Mouse (Mus musculus): Measurements from ENCODE around the gene Fbxl5.

Fbxl5 gene

DNA sequence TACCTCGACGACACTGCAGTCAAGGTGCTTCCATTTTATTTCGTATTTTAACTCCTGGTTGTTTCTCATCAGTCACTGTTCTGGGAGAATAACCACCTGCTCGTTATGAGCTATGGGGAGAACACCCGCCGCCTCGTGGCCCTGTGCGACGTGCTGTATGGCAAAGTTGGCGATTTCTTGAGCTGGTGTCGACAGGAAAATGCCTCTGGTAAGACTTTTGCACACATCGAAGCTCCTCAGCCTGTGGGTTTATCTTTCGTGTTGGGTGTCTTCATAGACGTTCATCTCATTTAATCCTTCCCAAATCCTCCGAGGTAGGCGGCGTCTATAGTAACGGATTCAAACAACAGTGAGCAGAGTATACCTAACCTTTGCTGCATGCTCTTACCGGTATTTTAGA lies at the start of gene Fbxl5:
Gene Fbxl5, minus strand, starts transcription at position 101 of the 400 bp plus-strand sequence.
- CTCF ChIA-PET: interaction anchor here (0.9 kb wide), 1 partner anchor 70 kb away, joined by 4 read pairs; no protein-coding TSS in a partner anchor

GRCm38 (mm10) chr5:43868711-43869600 lies 47.5 kb upstream of the Fbxl5 start:
- CTCF ChIA-PET: interaction anchor here (0.7 kb wide), 2 partner anchors 9 to 13 kb away, joined by 3 to 7 read pairs; no protein-coding TSS in a partner anchor

- CTCF ChIA-PET: no interaction called here
Observed at GRCm38 (mm10) chr5:43868253-43868652, 46.8 kb upstream of the Fbxl5 start, which contains the start of gene Cd38. Gene Cd38, plus strand, starts transcription at chr5:43868553.

- CTCF ChIA-PET: no interaction called here
Observed at GRCm38 (mm10) chr5:43865316-43865715, 43.9 kb upstream of the Fbxl5 start.

DNA sequence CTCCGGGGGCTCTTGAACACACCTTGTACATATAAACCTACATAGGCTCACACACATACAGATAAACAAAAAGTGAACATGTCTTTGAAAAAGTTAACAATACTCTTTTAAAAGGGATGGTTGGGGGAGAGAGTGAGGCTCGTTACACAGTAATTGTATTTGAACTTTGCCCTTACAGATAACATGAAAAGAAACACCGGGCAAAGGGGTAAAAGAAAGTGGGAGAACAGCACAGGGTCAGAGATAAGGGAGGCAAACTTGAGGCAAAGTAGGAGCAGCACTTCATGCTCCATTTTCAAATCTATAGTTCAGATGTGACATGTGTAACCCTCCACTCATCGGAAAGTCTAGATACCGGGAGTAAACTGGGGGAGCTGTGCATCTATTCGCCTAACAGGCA lies 42.2 kb upstream of the Fbxl5 start:
- CTCF ChIA-PET: no interaction called here

- CTCF ChIA-PET: no interaction called here
Observed at GRCm38 (mm10) chr5:43860670-43861431, 39.4 kb upstream of the Fbxl5 start.

- CTCF ChIA-PET: interaction anchor here (1.0 kb wide), 1 partner anchor 33 kb away, joined by 3 read pairs; no protein-coding TSS in a partner anchor
Observed at GRCm38 (mm10) chr5:43860096-43860495, 38.7 kb upstream of the Fbxl5 start.

DNA sequence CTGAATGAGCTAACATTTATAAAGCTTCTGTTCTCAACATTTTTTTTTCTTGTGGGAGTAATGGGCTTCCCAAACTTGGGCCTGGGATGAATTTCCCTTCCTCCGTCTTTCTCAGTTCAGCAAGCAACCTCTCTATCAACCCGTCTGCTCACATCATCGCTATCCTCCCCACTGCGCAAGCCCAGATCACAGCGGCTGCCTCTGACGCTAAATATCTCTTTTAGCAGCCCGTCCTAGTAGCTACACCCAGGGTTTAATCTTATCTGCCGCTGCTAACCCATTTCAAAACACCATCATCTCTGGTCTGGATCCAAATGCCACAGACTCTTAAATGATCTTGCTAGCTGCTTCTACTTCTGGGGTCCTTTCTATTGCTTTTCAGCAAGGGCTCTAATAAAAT lies 38.2 kb upstream of the Fbxl5 start:
- CTCF ChIA-PET: interaction anchor here (1.0 kb wide), 1 partner anchor 33 kb away, joined by 3 read pairs; no protein-coding TSS in a partner anchor

DNA sequence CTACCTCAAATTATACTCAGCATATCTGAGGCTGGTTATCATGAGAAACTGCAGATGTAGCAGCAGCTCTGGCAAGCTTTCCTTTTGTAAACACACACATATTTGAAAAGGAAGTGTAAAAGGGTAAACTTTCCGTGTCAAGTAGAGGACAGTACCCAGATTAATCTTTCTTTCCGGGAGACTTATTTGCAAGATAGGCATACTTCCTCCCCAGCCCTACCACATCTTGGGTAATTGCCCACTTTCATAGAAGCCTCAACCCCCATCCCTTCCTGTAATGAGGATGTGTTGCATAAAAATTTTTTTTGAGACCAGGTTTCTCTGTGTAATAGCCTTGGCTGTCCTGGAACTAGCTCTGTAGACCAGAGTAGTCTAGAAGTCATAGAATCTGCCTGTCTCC lies 34.3 kb upstream of the Fbxl5 start:
- CTCF ChIA-PET: interaction anchor here (0.5 to 0.9 kb wide), 2 partner anchors 11 to 14 kb away, joined by 3 to 4 read pairs; no protein-coding TSS in a partner anchor

- CTCF ChIA-PET: interaction anchor here (0.6 kb wide), 1 partner anchor 364 kb away, joined by 4 read pairs; no protein-coding TSS in a partner anchor
Observed at GRCm38 (mm10) chr5:43853868-43854488, 32.5 kb upstream of the Fbxl5 start.

DNA sequence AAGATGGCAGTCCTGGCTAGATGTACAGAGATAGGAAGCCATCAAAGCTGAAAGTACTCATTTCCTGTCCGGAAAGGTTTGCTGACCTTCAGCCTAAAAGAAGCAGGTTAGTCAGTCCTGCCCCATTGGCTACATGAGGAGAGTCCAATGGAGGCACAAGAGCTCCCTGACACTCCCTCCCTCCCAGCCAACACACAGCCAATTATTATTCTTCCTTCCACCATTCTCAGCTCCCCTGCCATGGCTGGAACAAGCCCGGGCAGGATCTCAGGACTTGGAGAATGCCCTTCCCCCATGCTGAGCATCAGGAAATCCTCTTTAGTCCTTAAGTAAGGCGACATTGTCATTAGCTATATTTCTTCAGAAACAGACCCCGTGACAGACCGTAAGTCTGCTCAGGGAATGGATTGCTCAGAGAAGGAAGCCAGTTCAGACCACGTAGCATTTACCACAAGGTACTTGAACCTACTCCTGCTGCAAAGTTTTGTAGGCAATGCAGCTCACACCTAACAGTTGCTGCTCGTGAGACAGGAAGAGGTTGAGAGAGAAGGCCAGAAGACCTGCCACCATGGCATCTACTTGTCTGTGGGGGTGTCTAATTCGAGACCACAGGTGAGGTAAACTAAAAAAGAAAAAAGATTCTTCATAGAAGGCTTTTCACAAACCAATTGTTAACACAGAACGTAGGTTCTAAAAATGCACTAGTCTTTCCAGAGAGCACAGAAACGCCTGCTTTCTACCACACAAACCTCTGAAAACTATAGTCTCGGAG lies 31.8 kb upstream of the Fbxl5 start:
- CTCF ChIA-PET: interaction anchor here (0.7 to 1.0 kb wide), 2 partner anchors 10 to 119 kb away, joined by 3 read pairs; no protein-coding TSS in a partner anchor

DNA sequence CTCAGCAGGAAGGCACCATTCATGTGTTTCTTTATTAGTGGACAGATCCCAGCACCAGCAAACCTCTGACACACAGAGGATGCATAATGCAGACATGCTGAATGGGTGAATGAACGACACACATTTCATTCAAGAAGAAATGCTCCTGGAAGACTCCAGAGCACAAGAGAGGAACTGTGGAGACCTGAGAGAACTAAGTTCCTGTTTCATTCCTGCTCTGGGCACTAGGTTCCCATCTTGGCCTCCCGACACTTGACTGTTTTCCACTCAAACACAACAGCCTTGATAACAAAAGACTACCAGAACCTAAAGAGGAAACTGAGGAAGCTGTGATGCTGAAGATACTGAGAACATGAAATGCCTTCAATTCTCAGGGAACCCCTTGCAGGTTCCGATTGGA lies 26.8 kb upstream of the Fbxl5 start:
- CTCF ChIA-PET: no interaction called here

DNA sequence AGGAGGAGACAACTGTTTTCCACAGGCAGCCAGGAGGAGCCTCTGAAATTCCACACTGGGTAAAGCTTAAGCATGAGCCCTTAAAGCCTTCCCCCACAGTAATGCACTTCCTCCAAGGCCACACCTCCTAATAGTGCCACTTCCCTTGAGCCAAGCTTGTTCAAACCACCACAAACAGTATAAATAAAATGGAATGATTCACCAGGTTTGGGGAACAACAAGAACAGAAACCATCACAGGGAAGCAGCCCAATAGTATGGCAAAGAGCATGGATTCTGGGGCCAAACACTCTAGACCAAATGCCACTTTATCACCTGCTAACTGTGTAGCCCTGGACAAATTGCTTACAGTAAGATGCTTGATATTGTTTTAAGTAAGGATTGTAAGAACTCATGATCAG lies 26.1 kb upstream of the Fbxl5 start:
- CTCF ChIA-PET: no interaction called here

DNA sequence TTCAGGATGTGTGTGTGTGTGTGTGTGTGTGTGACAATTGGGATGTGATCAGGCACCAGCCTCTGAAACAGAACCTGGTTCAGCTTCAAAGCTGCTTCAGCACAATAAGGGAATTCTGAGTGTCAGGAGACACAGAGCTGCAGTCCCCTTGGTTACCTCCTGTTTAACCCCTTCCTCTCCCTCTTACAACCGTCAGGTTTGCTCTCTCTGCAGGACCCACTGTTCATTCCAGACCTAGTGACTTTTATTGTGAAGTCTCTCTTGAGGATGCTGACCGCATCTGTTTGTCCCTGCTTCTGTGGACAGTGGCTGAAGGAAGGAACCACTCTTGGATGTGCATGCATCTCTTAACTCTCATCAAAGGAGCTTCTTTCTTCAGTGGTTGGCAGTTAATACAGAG lies 24.8 kb upstream of the Fbxl5 start:
- CTCF ChIA-PET: interaction anchor here (0.9 to 1.0 kb wide), 2 partner anchors 12 to 42 kb away, joined by 3 read pairs; no protein-coding TSS in a partner anchor

DNA sequence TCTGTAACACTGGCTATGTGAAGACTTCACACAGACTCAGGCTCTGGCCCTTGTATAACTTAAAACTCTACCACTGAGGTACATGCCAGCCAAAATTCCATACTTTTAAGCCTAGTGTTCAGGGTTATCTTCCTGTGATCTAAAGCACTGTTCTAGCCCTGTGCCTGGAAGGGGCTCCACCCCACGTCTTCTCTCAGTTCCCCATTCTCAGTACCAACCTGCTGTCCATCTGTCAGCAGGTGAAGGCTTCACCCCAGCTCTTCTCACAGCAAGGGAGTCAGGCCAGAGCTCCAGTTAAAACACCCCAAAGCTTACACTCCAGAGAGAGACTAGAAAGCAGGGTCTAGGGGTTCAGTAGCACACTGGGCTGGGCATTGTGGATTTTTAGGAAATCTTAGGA lies 24.2 kb upstream of the Fbxl5 start:
- CTCF ChIA-PET: no interaction called here

- CTCF ChIA-PET: interaction anchor here (1.0 kb wide), 2 partner anchors 11 to 62 kb away, joined by 4 to 6 read pairs; no protein-coding TSS in a partner anchor
Observed at GRCm38 (mm10) chr5:43845083-43845482, 23.6 kb upstream of the Fbxl5 start.

DNA sequence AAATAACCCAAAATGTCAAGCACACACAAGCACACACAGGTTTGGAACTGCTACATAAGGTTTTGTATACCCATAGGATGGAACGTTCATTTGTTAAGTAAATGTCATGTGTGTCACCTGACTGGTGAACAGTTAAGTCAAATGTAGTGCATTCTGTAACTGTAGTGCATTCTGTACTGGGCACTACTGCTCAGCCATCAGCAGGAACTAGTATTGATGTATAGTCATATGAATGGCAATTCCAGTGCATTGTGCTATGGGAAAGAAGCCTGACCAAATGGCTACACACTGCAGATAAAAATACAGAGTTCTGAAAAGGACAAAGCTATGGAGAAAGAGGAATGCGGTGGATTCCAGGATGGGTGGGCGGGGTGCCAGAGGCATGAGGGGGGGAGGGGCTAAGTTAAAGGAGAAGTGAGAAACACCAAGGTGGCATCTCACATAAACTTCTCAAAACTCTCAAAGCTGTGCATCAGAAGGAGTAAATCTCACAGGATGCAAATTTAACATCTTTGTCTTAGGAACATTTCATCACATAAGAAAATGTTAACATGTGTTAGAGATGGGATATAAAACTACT lies 21.2 kb upstream of the Fbxl5 start:
- CTCF ChIA-PET: interaction anchor here (0.7 to 1.2 kb wide), 4 partner anchors 10 to 106 kb away, joined by 3 to 5 read pairs (median 3); no protein-coding TSS in a partner anchor

GRCm38 (mm10) chr5:43842011-43842285 lies 20.5 kb upstream of the Fbxl5 start:
- CTCF ChIA-PET: interaction anchor here (0.5 to 0.9 kb wide), 2 partner anchors 47 to 170 kb away, joined by 3 read pairs; no protein-coding TSS in a partner anchor

DNA sequence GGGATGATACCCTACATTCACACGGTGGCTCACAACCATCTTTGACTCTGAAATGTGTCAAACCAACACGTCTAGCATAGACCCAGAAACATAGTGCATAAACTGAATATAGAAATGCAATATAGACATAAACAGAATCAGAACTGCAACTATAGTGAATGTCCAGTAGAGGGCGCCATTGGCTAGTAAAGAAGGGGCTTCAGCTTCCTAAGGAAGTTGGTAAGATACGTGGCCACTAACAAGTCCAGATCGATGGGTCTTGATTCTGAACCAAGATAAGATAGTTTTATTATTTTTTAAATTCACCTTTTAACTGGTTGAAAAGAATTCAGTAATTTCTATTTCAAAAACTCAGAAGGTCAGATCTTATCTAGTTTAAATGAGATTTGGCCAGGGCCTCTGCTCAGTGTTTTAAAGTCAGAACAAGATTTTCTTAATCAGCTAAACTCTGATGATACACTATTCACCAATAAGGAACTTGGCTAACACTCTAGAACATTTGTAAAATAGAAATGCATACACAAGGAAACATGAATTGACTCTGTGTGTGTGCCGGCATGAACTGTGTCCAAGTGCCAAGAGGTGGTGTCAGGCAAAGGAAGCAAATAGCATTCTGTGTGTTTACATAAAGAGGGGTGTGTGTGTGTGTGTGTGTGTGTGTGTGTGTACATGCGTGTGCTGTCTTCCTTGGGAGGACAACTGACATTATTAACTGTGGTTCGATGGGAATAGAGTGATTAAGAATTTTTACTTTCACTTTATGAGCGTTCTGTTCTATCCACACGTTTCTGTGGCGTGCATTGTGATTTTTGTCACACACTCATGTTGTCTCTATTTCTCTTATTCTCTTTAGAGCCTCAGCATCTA lies 19.9 kb upstream of the Fbxl5 start:
- CTCF ChIA-PET: interaction anchor here (0.5 to 0.9 kb wide), 2 partner anchors 48 to 170 kb away, joined by 3 read pairs; no protein-coding TSS in a partner anchor

All from spleen, embryonic (tissue).